Mouse (Mus musculus): ENCODE measurements at regions not wholly inside any gene's neighbourhood (a gene's known extent, or its start where the extent isn't known, plus 50 kb on each side); places are given as distances from the start of the nearest gene placed in this dataset.
"Not testable (repeated sequence)": the region's sequence is repeated elsewhere in the genome, so short reads cannot be mapped to it uniquely, and the experiment has no call there.

DNA sequence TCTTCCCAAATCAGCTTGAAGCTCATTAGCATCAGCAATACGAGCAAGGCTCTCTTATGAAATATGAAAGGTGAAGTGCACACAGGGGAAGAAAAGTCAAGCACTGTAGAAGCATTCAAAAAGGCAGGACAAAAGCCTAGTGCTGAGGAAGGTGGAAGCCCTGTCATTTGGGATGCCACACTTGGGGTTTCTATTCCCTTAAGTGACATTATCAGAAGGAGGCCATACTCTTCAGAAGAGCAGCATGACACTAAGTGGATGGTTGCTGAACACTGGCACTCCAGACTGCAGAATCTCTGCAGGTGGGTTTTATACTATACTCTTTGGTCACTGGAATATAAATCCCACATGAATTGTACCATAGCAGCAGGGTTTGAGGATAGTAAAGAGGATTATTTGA lies 120.4 kb upstream of the Pcsk1 start:
- Histone ChIP-seq H3K4me3 (ENCODE audit: control insufficient read depth in 1 of 2, insufficient read depth in 1 of 2, low read depth in 2 of 2, low read length in 2 of 2) (no peak overlapping the region), H3K4me1 (ENCODE audit: control insufficient read depth in 1 of 2, insufficient read depth in 2 of 2, low read length in 2 of 2) (peaks cover 0 to 2% of the 10 kb centered on the region in 2 experiments; a peak in 1 of 4 replicates), H3K27ac (ENCODE audit: control insufficient read depth, low read depth, low read length) (no peak overlapping the region), H3K27me3 (ENCODE audit: control insufficient read depth in 1 of 2, insufficient read depth in 2 of 2, low read length in 2 of 2) (no peaks in the 10 kb centered on the region), H3K9ac (ENCODE audit: control insufficient read depth, low read depth, low read length, poor library complexity, severe bottlenecking) (no peak overlapping the region), H3K36me3 (ENCODE audit: control insufficient read depth in 1 of 2, insufficient read depth in 2 of 2, low read length in 2 of 2) (no peaks in the 10 kb centered on the region), H3K9me3 (replicated peaks; ENCODE audit: insufficient read depth, low read length) (no peaks in the 10 kb centered on the region), H3K79me2 (ENCODE audit: control insufficient read depth, insufficient read depth, low read length, poor library complexity) (no peaks in the 10 kb centered on the region)
- DNase-seq (ENCODE audit: low read depth, low spot score) = no peak
- no peak for TF ChIP-seq GATA1 (IDR thresholded peaks at IDR 0.05; ENCODE audit: low read depth, low read length)
- no peak for TF ChIP-seq E2F4 (IDR thresholded peaks at IDR 0.05; ENCODE audit: borderline replicate concordance, low read depth, low read length)
- no peak for TF ChIP-seq JUND (IDR thresholded peaks at IDR 0.05; ENCODE audit: low read depth, low read length)
- no peak for TF ChIP-seq RAD21 (IDR thresholded peaks at IDR 0.05; ENCODE audit: low read depth, low read length)
- no peak for TF ChIP-seq MAZ (IDR thresholded peaks at IDR 0.05; ENCODE audit: low read depth, low read length)
- TF ChIP-seq HCFC1 (IDR thresholded peaks at IDR 0.05; ENCODE audit: low read depth, low read length) = no peak
- TF ChIP-seq MAX (IDR thresholded peaks at IDR 0.05; ENCODE audit: low read length) = no peak
- no peak for TF ChIP-seq UBTF (IDR thresholded peaks at IDR 0.05; ENCODE audit: borderline replicate concordance, insufficient read depth, low read depth, low read length)
- no peak for TF ChIP-seq ZMIZ1 (IDR thresholded peaks at IDR 0.05; ENCODE audit: low read depth, low read length)

DNA sequence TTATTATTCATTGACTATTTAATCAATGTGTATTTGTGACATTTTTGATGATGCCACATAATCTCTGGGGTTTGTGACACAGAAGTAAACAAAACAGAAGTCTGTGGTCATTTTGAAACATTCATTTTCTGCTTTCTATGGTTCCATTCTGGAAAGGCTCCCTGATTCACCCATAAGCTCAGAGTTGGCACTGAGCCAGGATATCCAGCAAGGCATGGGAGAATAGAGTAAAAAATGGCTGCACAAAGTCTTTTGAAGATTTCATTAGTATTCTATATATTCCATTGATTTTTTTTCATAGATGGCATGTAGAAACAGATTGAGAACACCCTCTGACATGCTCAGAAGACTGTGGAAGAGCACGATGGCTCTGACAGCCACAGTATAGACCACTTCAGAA lies 133.8 kb upstream of the Pcsk1 start:
- no peaks in the 10 kb centered on the region for H3K79me2 ChIP-seq (ENCODE audit: control insufficient read depth, insufficient read depth, low read length, poor library complexity)
- no peak overlapping the region for H3K27ac ChIP-seq (ENCODE audit: control insufficient read depth, low read depth, low read length)
- TF ChIP-seq USF1 (IDR thresholded peaks at IDR 0.05; ENCODE audit: low read depth, low read length) (no peak), SIN3A (IDR thresholded peaks at IDR 0.05; ENCODE audit: low read length) (no peak), ZNF384 (IDR thresholded peaks at IDR 0.05; ENCODE audit: low read depth, low read length) (no peak), HCFC1 (IDR thresholded peaks at IDR 0.05; ENCODE audit: low read depth, low read length) (no peak), POLR2AphosphoS5 (IDR thresholded peaks at IDR 0.05; ENCODE audit: borderline replicate concordance, low read depth, low read length) (no peak), MAZ (IDR thresholded peaks at IDR 0.05; ENCODE audit: low read depth, low read length) (no peak), MEF2A (IDR thresholded peaks at IDR 0.05; ENCODE audit: extremely low read depth, insufficient replicate concordance, low read depth, low read length, poor library complexity, severe bottlenecking) (no peak), RCOR1 (IDR thresholded peaks at IDR 0.05; ENCODE audit: low read depth, low read length) (no peak), GABPA (IDR thresholded peaks at IDR 0.05; ENCODE audit: low read depth, low read length) (no peak), MAFK (IDR thresholded peaks at IDR 0.05; ENCODE audit: borderline replicate concordance, low read depth, low read length) (no peak), POLR2AphosphoS2 (IDR thresholded peaks at IDR 0.05; ENCODE audit: low read length) (no peak), NELFE (IDR thresholded peaks at IDR 0.05; ENCODE audit: low read depth, low read length) (no peak), KAT2A (conservative IDR thresholded peaks at IDR 0.05; ENCODE audit: low read depth, low read length) (no peak), ELF1 (IDR thresholded peaks at IDR 0.05; ENCODE audit: low read depth, low read length) (no peak), JUND (IDR thresholded peaks at IDR 0.05; ENCODE audit: low read depth, low read length) (no peak), EP300 (IDR thresholded peaks at IDR 0.05; ENCODE audit: low read depth in 1 of 2, low read length in 2 of 2) (no peak), TAL1 (IDR thresholded peaks at IDR 0.05; ENCODE audit: low read length) (no peak), USF2 (IDR thresholded peaks at IDR 0.05; ENCODE audit: borderline replicate concordance in 1 of 2, insufficient read depth in 1 of 2, low read depth in 1 of 2, low read length in 2 of 2) (no peak)
- H3K9ac ChIP-seq (ENCODE audit: control insufficient read depth, low read depth, low read length, poor library complexity, severe bottlenecking) = no peak overlapping the region
- H3K9me3 ChIP-seq (replicated peaks; ENCODE audit: insufficient read depth, low read length) = no peaks in the 10 kb centered on the region
- H3K27me3 ChIP-seq (ENCODE audit: control insufficient read depth in 1 of 2, insufficient read depth in 2 of 2, low read length in 2 of 2) = no peaks in the 10 kb centered on the region
- DNase-seq (ENCODE audit: low read depth, low spot score) = no peak
- H3K4me3 ChIP-seq (ENCODE audit: control insufficient read depth in 1 of 2, insufficient read depth in 1 of 2, low read depth in 2 of 2, low read length in 2 of 2) = no peak overlapping the region
- no peaks in the 10 kb centered on the region for H3K4me1 ChIP-seq (ENCODE audit: control insufficient read depth in 1 of 2, insufficient read depth in 2 of 2, low read length in 2 of 2)
- no peaks in the 10 kb centered on the region for H3K36me3 ChIP-seq (ENCODE audit: control insufficient read depth in 1 of 2, insufficient read depth in 2 of 2, low read length in 2 of 2)

DNA sequence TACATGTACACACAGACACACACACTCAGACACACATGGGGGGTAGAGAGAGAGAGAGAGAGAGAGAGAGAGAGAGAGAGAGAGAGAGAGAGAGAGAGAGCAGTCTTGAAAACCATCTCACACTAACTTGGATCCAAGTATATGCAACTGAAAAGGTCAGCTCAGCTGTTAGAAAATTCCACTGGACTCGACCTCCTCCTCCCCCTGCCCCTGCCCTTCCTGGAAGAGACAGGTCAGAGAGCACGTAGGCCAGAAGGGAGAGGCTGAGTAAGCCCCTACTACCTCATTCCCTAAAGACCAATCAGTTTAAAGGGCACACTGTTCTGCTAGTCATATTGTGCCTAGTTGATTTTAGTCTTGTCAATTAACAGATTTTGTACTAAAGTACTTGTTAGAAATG lies 105.0 kb upstream of the Cast start:
- not testable (repeated sequence) for H3K36me3 ChIP-seq (ENCODE audit: control insufficient read depth in 1 of 2, insufficient read depth in 2 of 2, low read length in 2 of 2); H3K4me3 ChIP-seq (ENCODE audit: control insufficient read depth in 1 of 2, insufficient read depth in 1 of 2, low read depth in 2 of 2, low read length in 2 of 2); H3K27me3 ChIP-seq (ENCODE audit: control insufficient read depth in 1 of 2, insufficient read depth in 2 of 2, low read length in 2 of 2); DNase-seq (ENCODE audit: low read depth, low spot score); H3K4me1 ChIP-seq (ENCODE audit: control insufficient read depth in 1 of 2, insufficient read depth in 2 of 2, low read length in 2 of 2); H3K9ac ChIP-seq (ENCODE audit: control insufficient read depth, low read depth, low read length, poor library complexity, severe bottlenecking); H3K9me3 ChIP-seq (replicated peaks; ENCODE audit: insufficient read depth, low read length); H3K27ac ChIP-seq (ENCODE audit: control insufficient read depth, low read depth, low read length); H3K79me2 ChIP-seq (ENCODE audit: control insufficient read depth, insufficient read depth, low read length, poor library complexity)
